Mouse (Mus musculus): Measurements from ENCODE around the gene Kdm4b.

DNA sequence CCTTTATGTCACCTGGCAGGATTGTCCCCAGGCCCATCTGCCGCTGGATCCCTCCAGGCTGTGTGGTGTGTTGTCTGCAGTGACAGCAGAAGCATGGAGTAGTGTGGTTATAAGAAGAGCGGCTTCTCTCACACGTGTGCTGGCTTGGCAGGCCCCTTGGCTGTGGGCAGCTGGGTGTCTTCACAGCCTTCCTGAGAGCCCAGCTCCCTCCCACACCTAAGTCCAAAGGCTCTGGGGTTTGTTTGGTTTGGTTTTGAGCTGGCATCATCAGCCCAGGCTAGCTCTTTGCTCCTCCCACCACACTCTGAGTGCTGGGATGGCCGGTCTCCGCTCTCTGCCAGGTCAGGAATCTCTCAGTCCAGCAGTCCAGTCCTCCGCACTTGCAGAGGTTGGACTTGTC, 67.4 kb downstream of the Kdm4b start:
- TF ChIP-seq CTCF (IDR thresholded peaks at IDR 0.05; ENCODE audit: low read depth): no peak
- no peak for TF ChIP-seq EP300 (optimal IDR thresholded peaks at IDR 0.05)
